Mouse (Mus musculus): ENCODE results near the gene Gdf7.

Gdf7 gene

DNA sequence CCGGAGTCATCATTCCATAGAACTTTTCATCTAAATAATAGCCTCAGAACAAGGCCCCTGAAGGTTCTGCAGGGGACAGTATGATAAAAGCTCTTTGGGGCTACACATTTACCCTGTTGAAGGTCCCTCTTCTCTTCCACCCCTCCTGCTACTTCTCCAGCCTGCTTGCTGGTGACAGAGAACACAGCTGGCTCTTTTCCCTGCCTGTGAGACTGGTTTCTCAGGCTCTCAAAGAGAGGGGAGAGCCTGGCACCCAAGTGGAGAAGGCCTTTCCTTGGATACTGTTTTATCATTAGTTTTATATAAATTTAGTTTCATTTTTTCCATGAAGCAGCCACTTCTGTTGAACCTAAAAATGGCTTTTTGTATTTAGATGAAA lies 25.9 kb upstream of the Gdf7 start:
- no peak for DNase-seq (ENCODE audit: low read depth, low spot score)

GRCm38 (mm10) chr12:8326825-8327674 lies 25.3 kb upstream of the Gdf7 start:
- peak; percentile 87 for DNase-seq (ENCODE audit: low read depth, low spot score)

- no peak for DNase-seq (ENCODE audit: low read depth, low spot score)
Observed at GRCm38 (mm10) chr12:8325943-8326522, 24.3 kb upstream of the Gdf7 start.

DNA sequence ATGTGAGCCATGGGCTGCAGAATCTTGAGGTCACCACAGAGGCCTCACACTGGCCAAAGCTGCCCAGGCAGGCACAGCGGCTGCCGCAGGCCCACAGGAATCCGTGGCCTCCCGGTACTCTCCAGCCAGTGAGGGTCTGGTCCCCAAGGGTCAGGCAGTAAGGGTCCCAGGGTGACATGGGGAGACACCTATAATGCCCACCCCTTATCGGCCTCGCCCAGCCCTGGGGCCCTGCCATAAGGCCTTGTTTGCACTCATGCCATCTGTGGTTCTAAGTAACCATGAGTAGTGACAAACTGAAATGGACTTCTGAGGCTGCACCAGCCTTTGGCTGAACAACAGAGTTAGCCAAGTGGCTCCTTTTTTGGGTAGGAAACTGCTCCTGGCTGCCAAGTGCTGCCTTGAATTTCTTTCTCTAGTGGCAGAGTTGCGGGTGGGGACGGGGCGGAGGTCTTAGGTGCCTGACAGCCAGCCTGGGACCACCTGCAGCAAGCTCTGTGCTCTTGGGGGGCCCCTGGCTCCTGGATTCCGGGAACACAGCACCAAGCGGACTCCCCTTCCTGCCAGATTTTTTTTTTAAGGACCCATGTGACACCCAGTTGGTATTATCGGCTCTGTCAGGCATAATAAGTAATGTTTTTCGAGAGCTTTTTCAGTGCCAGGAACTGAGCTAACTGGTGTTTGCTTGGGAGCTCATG lies 23.6 kb upstream of the Gdf7 start:
- DNase-seq (ENCODE audit: low read depth, low spot score): no peak

GRCm38 (mm10) chr12:8324086-8324485 lies 22.3 kb upstream of the Gdf7 start:
- no peak for DNase-seq (ENCODE audit: low read depth, low spot score)

- DNase-seq (ENCODE audit: low read depth, low spot score): no peak
Observed at GRCm38 (mm10) chr12:8321506-8321905, 19.8 kb upstream of the Gdf7 start.

DNA sequence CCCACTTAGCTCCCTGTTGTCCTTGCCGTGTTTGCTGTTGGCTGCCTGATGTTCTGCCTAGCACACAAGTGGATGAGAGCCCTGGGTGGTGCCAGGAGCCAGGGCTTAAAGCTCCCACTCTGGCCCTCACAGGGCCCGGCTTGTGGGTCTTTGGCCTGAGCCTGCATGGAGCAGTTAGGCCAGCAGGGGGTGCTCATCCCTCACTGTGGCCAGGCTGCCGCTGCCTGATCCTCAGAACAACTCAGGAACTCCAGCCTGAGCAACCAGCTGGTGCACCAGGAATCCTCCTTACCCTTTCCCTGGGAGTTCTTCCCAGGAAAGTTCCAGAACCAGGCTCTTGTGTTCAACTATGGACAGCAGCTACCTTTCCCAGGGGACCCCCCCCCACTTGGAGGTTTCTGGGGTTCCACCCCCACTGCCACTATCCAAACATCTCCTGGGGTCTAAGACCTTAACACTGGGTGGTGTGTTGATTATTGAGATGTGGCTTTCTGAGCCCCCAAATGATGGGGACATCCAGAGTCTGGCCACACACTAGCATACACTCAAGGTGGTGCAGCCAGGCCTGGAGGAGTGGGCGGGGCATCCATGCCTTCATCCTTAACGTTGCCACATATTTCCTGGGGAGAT lies 18.4 kb upstream of the Gdf7 start:
- peak; percentile 87 for DNase-seq (ENCODE audit: low read depth, low spot score)

DNA sequence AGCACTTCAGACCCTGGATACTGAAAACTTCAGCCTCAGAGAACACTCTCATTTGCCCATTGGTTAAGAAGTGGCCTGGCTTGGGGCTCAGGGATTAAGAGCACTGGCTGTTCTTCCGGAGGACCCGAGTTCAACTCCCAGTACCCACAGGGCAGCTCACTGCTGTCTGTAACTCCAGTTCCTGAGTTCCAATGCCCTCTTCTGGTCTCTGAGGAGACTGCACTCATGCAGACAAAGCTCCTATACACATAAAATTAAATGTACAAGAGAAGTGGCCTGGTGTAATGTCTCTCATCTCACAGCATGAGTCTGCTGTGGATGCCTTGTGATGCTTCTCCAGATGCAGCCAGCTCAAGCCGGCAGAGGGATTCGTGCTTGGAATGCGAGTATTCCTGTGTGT lies 14.8 kb upstream of the Gdf7 start:
- peak; percentile 65 for DNase-seq (ENCODE audit: low read depth, low spot score)

DNA sequence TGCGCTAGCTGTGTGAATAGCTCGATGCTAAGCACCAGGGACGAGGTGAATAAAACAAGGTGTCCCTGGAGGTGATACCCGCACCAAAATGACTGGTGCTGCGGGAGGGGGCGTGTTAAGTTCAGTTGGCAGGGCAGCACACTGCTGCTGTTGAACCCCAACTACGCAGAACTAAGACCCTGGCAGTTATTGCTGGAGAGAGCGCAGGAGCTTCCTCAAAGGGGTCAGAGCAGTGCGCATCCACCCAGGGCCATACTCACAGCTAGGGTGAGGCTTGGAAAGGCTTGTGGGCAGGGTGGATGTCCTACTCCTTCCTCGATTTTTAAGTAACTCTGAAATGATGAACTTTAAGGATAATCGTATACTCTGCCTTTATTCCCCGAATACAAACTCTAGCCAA lies 12.0 kb upstream of the Gdf7 start:
- DNase-seq (ENCODE audit: low read depth, low spot score): no peak

DNA sequence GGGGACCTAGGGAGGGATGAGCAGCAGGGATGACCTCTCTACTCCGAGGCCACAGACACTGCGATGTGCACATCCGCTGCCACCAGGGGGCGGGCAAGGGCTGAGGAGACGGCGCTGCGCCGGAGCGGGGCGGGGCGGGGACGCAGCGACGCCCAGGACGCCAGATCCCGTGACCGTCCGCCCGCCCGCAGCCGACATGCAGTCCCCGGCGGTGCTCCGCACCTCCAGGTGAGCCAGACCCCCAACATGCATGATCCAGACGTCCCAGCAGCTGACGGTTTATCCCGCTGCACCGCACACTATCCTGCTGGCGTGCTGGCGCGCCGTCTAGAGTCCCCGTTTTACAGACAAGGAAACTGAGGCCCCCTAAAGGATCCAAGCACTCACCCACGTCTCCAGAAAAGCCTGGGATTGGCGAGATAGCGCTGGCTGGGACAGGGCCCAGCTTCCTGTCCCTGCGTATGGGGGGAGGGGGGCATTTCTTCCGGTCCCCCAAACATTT lies 11.6 kb upstream of the Gdf7 start, which contains the start of gene Hs1bp3:
TSS of gene Hs1bp3 (plus strand) at position 163 of the 502 bp plus-strand sequence.
- DNase-seq (ENCODE audit: low read depth, low spot score): peak; percentile 84

DNA sequence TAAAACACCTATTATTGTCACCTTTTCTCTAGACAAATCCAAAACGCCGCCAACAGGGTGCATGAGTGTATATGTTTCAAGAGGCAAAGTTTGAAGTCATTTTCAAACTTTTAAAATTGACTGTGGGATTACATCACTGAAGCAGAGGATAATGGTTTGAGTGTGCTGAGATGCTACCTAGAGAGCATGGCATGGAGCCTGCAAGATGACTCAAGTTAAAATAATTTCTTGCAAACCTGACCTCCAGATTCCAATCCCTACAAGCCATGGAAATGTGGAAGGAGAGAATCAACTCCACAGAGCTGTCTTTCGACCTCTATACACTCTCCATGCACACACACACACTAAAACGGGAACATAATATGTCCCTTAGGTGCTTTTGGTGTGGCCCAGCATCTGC lies 10.5 kb upstream of the Gdf7 start:
- no peak for DNase-seq (ENCODE audit: low read depth, low spot score)

GRCm38 (mm10) chr12:8310992-8311391 lies 9.2 kb upstream of the Gdf7 start:
- no peak for DNase-seq (ENCODE audit: low read depth, low spot score)

GRCm38 (mm10) chr12:8306910-8307309 lies 5.2 kb upstream of the Gdf7 start:
- DNase-seq (ENCODE audit: low read depth, low spot score): peak; percentile 80

DNA sequence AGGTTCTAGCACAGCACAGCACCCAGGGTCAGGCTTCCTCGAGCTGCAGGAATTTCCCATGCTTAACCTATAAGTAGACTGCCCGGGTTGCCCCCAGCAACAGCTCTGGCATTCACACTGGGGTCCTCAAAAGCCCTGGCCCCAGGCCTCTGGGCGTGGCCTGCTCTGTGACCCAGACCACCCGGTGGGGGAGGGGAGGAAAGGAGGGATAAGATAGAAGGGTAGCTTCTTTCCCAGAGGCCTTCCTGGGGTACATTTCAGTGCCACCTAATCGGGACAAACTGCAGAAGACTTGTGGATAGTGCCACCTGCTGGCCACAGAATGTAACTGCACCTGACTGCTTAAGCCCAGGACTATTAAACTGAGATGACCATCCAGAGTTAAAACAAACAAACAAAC lies 4.7 kb upstream of the Gdf7 start:
- DNase-seq (ENCODE audit: low read depth, low spot score): peak; percentile 81

- no peak for DNase-seq (ENCODE audit: low read depth, low spot score)
Observed at GRCm38 (mm10) chr12:8305258-8305657, 3.5 kb upstream of the Gdf7 start.

GRCm38 (mm10) chr12:8301011-8301814 lies 541 bp downstream of the Gdf7 start:
- no peak for DNase-seq (ENCODE audit: low read depth, low spot score)

DNA sequence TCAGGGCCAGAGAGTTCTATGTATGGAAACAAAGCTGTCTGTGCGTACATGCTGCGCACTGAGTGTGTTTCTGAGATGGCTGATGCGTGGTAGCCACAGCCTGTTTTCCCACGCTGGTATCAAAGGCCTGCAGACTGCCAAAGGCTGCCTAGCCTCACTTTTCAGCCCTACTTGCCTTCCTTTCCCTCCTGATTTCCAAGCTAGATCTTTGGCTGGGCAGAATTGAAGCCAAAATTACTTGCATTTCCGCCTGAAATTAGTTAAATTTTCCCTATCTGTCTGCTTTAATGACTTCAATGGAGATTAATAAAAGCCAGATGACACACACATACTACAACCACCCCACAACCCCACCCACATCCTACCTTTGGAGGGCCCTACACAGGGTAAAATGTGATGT lies 1.2 kb downstream of the Gdf7 start:
- no peak for DNase-seq (ENCODE audit: low read depth, low spot score)

GRCm38 (mm10) chr12:8300111-8300480 lies 1.7 kb downstream of the Gdf7 start:
- DNase-seq (ENCODE audit: low read depth, low spot score): no peak

DNA sequence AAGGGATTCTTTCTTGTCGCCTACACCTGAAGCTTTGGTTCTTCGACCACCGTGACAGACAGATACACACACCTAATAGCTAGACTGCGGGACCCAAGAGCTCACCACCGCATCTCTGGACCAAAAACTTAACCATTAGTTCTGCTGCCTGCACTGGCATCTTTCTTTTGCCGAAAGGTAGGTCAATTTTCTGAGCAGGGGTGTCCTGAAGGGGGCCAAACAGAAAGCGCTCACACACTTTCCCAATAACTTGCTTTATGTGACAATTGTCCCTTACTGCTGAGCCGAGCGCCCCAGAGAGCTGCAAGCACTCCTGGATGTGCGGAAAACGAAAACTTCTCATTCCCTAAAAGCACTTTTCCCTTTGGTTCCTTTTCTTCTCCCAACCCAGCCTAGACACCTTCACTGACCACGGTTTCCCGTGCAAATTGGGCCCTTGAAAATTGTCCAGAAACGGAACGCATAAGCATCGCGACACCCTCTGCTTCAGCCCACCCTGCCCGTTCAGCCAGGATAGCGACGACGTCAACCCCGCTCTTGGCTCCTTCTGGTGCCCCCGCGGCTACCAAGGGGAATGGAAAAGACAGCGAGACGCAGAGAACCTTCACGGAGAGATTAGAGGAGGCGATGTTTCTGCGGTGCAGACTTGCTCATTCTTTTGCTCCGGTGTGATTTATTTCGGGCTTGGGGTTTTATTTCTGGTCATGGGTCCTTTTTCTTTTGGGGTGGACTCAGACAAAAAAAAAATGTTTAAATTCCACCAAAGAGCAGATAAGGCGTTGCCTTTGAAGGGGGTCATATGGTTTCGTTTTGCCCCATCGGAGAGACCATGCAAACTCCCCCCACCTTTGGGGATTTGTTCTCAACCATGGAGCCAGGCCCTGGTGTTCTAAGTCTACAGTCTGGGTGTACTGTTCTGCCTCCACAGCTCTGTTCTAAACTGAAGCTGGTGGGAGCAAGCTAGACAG lies 2.3 kb downstream of the Gdf7 start:
- no peak for DNase-seq (ENCODE audit: low read depth, low spot score)

All from R1 (cell line).